Mouse (Mus musculus) hindbrain, embryonic 16.5 days (tissue): ENCODE data around the gene Gpd2. TPM values are rescaled to one million over a fixed set of nuclear protein-coding genes. Genes with fewer than 3 reads are reported as not detected.

Experiments
- ATAC-seq: fragments of 200-750 bp; cut with Nextera tagmentation; 2 replicates; pipeline ENCODE4 v1.8.0; 2017; ENCODE audit warnings: moderate TSS enrichment, moderate library complexity
- H3K27ac ChIP-seq: fragments of 300-500 bp; sonication (generic); 2 replicates; pipeline ENCODE4 v1.5.1; 2014; ENCODE audit warnings: low read depth, mild to moderate bottlenecking, control low read depth, low read length, moderate library complexity
- H3K27me3 ChIP-seq: fragments of 300-500 bp; sonication (generic); replicated peaks from 2 replicates; pipeline ENCODE4 v1.6.1; 2014; ENCODE audit warnings: low read length; ENCODE audit not compliant: control insufficient read depth, insufficient read depth
- H3K36me3 ChIP-seq: fragments of 300-500 bp; sonication (generic); 2 replicates; pipeline ENCODE4 v1.6.1; 2014; ENCODE audit warnings: mild to moderate bottlenecking, low read length, moderate library complexity, mixed read lengths; ENCODE audit not compliant: control insufficient read depth, insufficient read depth
- H3K4me1 ChIP-seq: fragments of 300-500 bp; sonication (generic); 2 replicates; pipeline ENCODE4 v1.6.1; 2014; ENCODE audit warnings: low read depth, low read length; ENCODE audit not compliant: control insufficient read depth, insufficient read depth
- H3K4me2 ChIP-seq: fragments of 300-500 bp; sonication (generic); 2 replicates; pipeline ENCODE4 v1.6.1; 2014; ENCODE audit warnings: mild to moderate bottlenecking, low read length, control low read depth, moderate library complexity
- H3K4me3 ChIP-seq: fragments of 300-500 bp; sonication (generic); 2 replicates; pipeline ENCODE4 v1.5.1; 2014; ENCODE audit warnings: mild to moderate bottlenecking, low read length, control low read depth, moderate library complexity
- H3K9ac ChIP-seq: fragments of 300-500 bp; sonication (generic); 2 replicates; pipeline ENCODE4 v1.6.1; 2014; ENCODE audit warnings: low read depth, mild to moderate bottlenecking, control low read depth, low read length, moderate library complexity
- H3K9me3 ChIP-seq: fragments of 300-500 bp; sonication (generic); 2 replicates; pipeline ENCODE4 v1.6.1; 2014; ENCODE audit warnings: mild to moderate bottlenecking, low read length, moderate library complexity; ENCODE audit not compliant: control insufficient read depth
- WGBS: fragments of 180-500 bp; shearing (Covaris S2); extraction: QIAGEN DNeasy Blood & Tissue Kit; methylation state at CpG from one replicate; pipeline ENCODE4 v1.1.7; 2014; 5-methylcytosine and 5-hydroxymethylcytosine counted together
- polyA plus RNA-seq: library from polyadenylated mRNA; unstranded; fragments of >200 nt; fragmentation: Nextera tagmentation; extraction: Ambion mirVana; gene quantifications from 2 replicates; pipeline ENCODE4 v1.2.1, GENCODE M21; 2015

Gpd2 gene
- polyA plus RNA-seq, result 31.4 and 31.6 TPM in 2 replicates

DNA sequence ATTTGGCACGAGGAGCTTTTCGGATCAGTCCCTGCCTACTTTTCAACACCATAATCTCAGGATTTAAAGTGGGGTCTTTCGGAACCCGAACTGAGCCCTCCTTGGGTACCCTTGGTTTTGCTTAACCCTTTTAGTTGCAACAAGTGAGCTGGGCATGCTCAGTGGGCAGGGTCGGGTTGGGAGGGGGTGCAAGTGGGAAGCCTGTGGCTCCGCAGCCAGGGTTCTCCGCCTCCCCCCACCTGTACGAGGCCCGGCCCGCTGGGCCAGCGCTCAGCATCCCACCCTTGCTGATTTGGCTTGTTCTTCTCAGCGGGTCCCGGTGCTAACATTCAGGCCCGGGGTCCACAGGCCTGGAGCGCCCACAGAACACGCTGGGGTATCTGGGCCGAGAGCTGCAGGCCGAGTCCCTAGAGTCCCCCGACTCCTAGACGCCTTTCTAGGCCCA, at the start of gene Gpd2:
Gene Gpd2, plus strand, starts transcription at position 161 of the 445 bp plus-strand sequence.
- H3K27me3 ChIP-seq, result no peaks in the 10 kb centered on the region
- WGBS, result 5% methylated on average over 19 of the region's 20 CpGs
- H3K4me3 ChIP-seq, result peak within 1 kb of the TSS; percentile 88
- ATAC-seq, result peak; percentile 81
- no peaks in the 10 kb centered on the region for H3K36me3 ChIP-seq
- no peaks in the 10 kb centered on the region for H3K9me3 ChIP-seq
- H3K27ac ChIP-seq, result peak within 1 kb of the TSS; percentile 16; the same call in 1 of the 2 replicates
- peak within 1 kb of the TSS; percentile 97 for H3K4me2 ChIP-seq
- H3K4me1 ChIP-seq, result peaks cover 5% of the 10 kb centered on the region
- peak within 1 kb of the TSS; percentile 93 for H3K9ac ChIP-seq

DNA sequence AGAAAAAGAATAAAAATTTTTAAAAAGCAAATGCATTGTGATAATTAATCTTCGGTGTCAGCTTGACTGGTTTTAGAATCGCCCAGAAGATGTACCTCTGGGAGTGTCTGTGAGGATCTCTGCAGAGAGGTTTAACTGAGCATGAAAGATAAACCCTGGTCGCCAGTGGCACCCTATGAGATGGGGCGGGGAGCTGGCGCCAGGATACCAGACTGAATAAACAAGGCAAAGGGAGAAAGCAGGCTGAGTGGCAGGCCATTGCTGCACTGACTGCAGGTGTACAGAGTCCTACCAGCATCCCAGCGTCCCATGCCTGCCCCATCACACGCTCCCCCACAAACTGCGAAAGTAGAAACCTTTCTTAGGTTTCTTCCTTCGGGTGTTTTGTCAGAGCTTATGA, 49.2 kb upstream of the Gpd2 start:
- Histone ChIP-seq H3K27ac (no peak overlapping the region), H3K9ac (no peak overlapping the region), H3K27me3 (no peaks in the 10 kb centered on the region), H3K9me3 (no peaks in the 10 kb centered on the region; the same call in 1 of the 2 replicates), H3K36me3 (no peaks in the 10 kb centered on the region), H3K4me2 (no peak overlapping the region), H3K4me3 (no peak overlapping the region), H3K4me1 (no peaks in the 10 kb centered on the region; the same call in 1 of the 2 replicates)
- no peak for ATAC-seq
- WGBS, result 59% methylated on average over 9 of the region's 9 CpGs

DNA sequence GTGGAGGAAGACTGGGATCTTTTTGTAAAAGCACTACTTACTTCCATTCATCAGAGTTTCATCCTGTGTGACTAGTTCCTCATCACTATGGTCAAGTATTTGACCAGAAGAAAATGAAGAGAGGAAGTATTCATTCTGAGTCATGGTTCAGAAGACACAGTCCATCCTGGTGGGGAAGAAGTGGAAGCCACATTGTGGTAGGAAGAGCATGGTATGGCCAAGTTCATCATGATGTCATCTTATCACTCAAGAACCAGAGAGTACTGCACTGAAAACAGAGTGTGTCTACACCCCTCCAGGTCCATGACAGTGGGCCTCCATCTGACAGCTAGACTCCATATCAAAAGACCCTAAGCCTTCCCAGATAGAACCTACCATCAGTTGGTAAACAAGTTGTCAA, 46.6 kb upstream of the Gpd2 start:
- Histone ChIP-seq H3K36me3 (no peaks in the 10 kb centered on the region), H3K9me3 (no peaks in the 10 kb centered on the region; the same call in 1 of the 2 replicates), H3K4me3 (no peak overlapping the region), H3K4me1 (no peaks in the 10 kb centered on the region), H3K4me2 (no peak overlapping the region), H3K27me3 (no peaks in the 10 kb centered on the region), H3K9ac (no peak overlapping the region), H3K27ac (no peak overlapping the region)
- no peak for ATAC-seq

DNA sequence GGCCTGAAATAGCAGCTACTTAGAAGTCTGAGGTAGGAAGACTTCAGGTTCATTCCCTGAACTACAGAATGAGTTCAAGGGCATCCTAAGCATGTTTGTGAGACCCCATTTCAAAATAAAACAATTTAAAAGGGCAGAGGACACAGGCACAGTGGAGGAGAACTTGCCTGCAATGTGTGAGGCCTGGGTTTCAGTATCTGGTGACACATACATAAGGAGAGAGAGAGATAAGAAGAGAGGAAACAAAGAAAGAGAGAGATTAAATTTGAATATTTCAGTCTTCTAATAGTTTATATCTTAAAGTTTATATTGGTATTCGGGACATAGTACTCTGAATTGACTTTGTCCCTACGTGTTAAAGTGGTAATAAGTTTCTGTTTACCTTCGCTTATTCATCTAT, 38.4 kb upstream of the Gpd2 start:
- H3K36me3 ChIP-seq, result no peaks in the 10 kb centered on the region
- no peaks in the 10 kb centered on the region for H3K4me1 ChIP-seq
- no peak overlapping the region for H3K4me2 ChIP-seq
- H3K4me3 ChIP-seq, result no peak overlapping the region
- no peak overlapping the region for H3K27ac ChIP-seq
- H3K9me3 ChIP-seq, result no peaks in the 10 kb centered on the region
- no peak overlapping the region for H3K9ac ChIP-seq
- H3K27me3 ChIP-seq, result no peaks in the 10 kb centered on the region
- ATAC-seq, result no peak
- WGBS, result 92% methylated on average over 3 of the region's 3 CpGs

DNA sequence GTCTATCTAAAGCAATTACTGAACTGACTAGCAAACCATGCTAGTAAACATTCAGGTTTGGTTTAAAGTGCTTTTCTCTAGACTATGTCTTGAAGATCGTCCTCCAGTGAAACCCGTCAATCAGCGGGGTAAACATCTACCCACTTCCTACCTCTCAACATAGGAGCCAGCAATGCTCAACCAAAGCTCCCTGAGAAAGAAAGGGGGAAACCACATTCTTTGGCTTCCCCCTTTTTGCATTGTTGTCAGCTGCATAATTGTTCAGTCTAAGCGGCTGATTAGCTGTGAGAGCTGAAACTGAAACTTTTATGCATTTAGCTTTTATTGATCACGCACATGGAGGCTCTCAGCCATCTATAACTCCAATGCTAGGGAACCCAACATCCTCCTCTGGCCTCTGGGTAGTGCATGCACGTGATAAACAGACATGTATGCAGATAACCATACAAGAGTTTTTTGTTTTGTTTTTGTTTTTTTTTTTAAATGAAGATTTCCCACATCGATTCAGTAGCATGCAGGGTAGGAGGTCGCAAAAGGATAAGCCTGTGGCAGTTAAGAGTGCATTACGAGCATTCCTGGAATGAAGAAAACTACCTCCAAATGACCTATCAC, 28.9 kb upstream of the Gpd2 start:
- ATAC-seq, result no peak
- H3K4me1 ChIP-seq, result no peaks in the 10 kb centered on the region
- no peak overlapping the region for H3K9ac ChIP-seq
- no peaks in the 10 kb centered on the region for H3K36me3 ChIP-seq
- 88% methylated on average over 9 of the region's 9 CpGs for WGBS
- H3K9me3 ChIP-seq, result no peaks in the 10 kb centered on the region
- H3K27me3 ChIP-seq, result no peaks in the 10 kb centered on the region
- no peak overlapping the region for H3K4me3 ChIP-seq
- no peak overlapping the region for H3K27ac ChIP-seq
- H3K4me2 ChIP-seq, result no peak overlapping the region

DNA sequence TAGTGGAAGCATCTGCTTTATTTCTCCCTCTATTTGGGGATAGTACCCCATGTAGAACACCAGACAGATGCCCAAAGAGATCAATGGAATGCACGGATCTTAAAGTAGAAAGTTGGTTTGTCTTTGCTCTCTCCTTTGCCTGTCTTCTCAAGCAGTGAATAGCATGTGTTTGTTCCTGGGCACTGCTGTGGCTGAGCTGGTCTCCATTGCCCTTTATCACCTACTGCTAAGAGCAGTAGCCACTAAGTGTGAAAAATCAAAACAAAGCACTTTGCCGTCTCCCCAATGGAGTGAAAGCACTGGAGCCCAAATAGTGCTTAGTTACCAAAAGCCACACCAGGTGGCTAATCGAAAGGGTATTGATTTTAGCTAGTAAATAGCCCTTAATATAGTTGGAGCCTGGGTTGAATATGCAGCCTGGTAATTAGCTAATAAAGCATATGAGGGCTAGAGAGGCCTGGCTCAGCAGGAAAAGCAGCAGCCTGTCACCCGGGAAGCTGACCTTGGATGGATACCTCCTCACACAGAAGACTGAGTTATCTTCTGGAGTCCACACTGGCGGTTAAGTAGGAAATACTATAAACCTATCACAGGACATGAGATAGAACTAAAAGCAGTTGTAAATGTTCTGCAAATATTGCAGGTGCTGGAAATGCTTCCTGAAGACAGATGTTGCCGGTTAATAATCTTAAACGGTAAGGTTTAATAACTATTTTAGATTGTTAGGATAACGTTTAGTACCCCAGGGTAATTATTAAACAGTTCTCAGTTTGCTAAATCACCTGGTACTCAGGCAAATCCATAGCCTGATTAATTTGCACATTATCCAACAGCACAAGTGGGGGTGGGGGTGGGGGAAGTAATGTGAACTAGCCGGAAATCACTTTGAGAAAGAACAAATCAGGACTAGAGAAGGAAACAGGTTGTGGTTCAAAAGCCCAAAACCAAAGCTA, 26.1 kb upstream of the Gpd2 start:
- 63% methylated on average over 9 of the region's 9 CpGs for WGBS
- no peak overlapping the region for H3K4me3 ChIP-seq
- H3K36me3 ChIP-seq, result no peaks in the 10 kb centered on the region
- ATAC-seq, result no peak
- no peaks in the 10 kb centered on the region for H3K27me3 ChIP-seq
- H3K9me3 ChIP-seq, result no peaks in the 10 kb centered on the region
- no peak overlapping the region for H3K4me2 ChIP-seq
- no peaks in the 10 kb centered on the region for H3K4me1 ChIP-seq
- H3K9ac ChIP-seq, result no peak overlapping the region
- no peak overlapping the region for H3K27ac ChIP-seq

DNA sequence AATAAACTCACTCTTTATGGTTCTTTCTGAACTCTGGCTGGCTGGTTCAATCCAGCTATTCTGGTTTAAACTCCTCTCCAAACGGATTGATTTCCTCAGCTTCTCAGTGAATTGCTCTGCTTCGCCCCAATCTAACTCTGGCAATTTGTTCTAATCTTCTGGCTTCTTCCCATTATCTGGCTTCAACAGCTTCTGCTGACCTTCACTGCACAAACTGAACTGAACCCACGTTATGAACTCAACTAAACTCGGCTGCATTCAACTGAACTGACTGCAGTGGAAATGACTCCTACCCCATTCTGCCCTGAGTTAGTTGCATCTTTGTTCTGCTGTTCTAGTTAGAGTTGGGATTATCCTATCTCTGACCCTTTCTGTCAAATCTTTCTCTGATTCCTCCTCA, 24.1 kb upstream of the Gpd2 start:
- no peaks in the 10 kb centered on the region for H3K27me3 ChIP-seq
- no peak overlapping the region for H3K4me2 ChIP-seq
- H3K36me3 ChIP-seq, result no peaks in the 10 kb centered on the region
- ATAC-seq, result no peak
- 89% methylated on average over 4 of the region's 4 CpGs for WGBS
- no peaks in the 10 kb centered on the region for H3K9me3 ChIP-seq
- no peaks in the 10 kb centered on the region for H3K4me1 ChIP-seq
- H3K9ac ChIP-seq, result no peak overlapping the region
- H3K27ac ChIP-seq, result no peak overlapping the region
- H3K4me3 ChIP-seq, result no peak overlapping the region

DNA sequence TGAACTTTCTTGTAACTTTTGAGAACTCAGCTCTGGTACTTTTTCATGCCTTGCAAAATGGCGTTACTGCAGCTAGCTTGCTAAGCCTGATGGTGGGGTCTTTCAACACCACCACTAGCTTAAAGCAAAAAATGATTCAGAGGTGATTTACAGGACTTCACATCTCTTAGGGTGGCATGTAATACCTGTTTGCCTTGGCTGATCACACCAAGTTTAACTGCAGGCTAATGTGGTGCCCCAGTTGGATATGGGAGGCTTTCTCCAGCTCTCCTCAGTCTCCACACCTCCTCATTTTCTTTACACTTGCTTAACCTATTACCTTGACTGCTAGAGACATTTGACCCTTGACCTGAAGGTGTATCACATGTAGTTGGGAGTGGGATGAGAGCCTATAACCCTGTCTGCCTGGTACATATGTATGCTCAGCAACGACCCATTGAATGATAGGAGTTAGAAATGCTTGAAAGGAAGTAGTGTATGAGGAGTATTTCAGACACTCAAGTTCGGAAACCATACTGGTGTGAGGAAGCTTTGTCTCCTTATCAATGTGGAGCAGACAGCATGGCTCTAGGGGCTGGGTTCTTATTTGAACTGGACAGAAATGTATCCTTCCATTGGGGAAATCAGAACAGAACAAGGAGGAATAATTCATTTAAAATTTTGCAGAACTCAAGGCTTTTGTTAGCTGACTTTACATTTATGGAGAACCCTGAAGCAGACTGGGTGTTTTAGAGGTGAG, 14.0 kb upstream of the Gpd2 start:
- H3K4me2 ChIP-seq, result no peak overlapping the region
- no peaks in the 10 kb centered on the region for H3K4me1 ChIP-seq
- H3K36me3 ChIP-seq, result no peaks in the 10 kb centered on the region
- peaks cover 8% of the 10 kb centered on the region for H3K27me3 ChIP-seq
- no peak overlapping the region for H3K4me3 ChIP-seq
- WGBS, result 89% methylated on average over 3 of the region's 3 CpGs
- ATAC-seq, result no peak
- H3K27ac ChIP-seq, result no peak overlapping the region
- no peaks in the 10 kb centered on the region for H3K9me3 ChIP-seq
- H3K9ac ChIP-seq, result no peak overlapping the region

DNA sequence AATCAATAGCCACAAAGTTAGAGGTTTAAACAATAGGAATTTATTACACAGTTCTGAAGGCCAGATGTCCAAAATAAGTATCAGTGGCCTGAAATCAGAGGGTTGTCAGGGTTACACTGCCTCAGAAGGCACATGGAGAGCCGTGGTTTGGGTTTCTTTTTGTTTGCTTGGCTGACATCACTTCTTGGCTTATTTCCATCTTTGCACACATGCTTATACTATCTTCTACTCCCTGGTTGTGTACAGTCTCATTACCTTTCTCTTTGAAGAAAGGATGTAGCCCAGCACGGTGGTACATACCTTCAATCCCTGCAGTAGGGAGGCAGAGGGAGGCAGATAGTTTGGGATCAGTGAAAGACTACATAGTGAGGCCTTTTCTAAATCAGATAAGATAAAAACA, 12.2 kb upstream of the Gpd2 start:
- no peaks in the 10 kb centered on the region for H3K9me3 ChIP-seq

More for the DNA sequence above, 12.2 kb upstream of the Gpd2 start:
- Histone ChIP-seq H3K36me3 (no peaks in the 10 kb centered on the region), H3K4me1 (no peaks in the 10 kb centered on the region), H3K27me3 (peaks cover 8% of the 10 kb centered on the region), H3K4me3 (no peak overlapping the region), H3K27ac (no peak overlapping the region), H3K4me2 (no peak overlapping the region), H3K9ac (no peak overlapping the region)
- WGBS, result 40% methylated on average over 2 of the region's 2 CpGs
- ATAC-seq, result no peak
